Mouse (Mus musculus) midbrain, embryonic 16.5 days (tissue): Measurements from ENCODE around the gene Mmp24. TPM values are rescaled to one million over a fixed set of nuclear protein-coding genes. Genes with fewer than 3 reads are reported as not detected.

Experiments
- ATAC-seq: fragments of 200-750 bp; cut with Nextera tagmentation; 2 replicates; pipeline ENCODE4 v1.8.0; 2017; ENCODE audit warnings: moderate TSS enrichment
- H3K27ac ChIP-seq: fragments of 300-500 bp; sonication (generic); 2 replicates; pipeline ENCODE4 v1.5.1; 2014; ENCODE audit warnings: mild to moderate bottlenecking, low read length, mixed read lengths
- H3K27me3 ChIP-seq: fragments of 300-500 bp; sonication (generic); 2 replicates; pipeline ENCODE4 v1.6.1; 2014; ENCODE audit warnings: low read depth, low read length, mixed read lengths; ENCODE audit not compliant: control insufficient read depth, insufficient read depth
- H3K36me3 ChIP-seq: fragments of 300-500 bp; sonication (generic); 2 replicates; pipeline ENCODE4 v1.6.1; 2014; ENCODE audit warnings: mild to moderate bottlenecking, low read length, moderate library complexity, mixed read lengths; ENCODE audit not compliant: control insufficient read depth, insufficient read depth
- H3K4me1 ChIP-seq: fragments of 300-500 bp; sonication (generic); 2 replicates; pipeline ENCODE4 v1.6.1; 2014; ENCODE audit warnings: mild to moderate bottlenecking, low read length, mixed read lengths; ENCODE audit not compliant: control insufficient read depth, insufficient read depth
- H3K4me2 ChIP-seq: fragments of 300-500 bp; sonication (generic); 2 replicates; pipeline ENCODE4 v1.6.1; 2014; ENCODE audit warnings: mild to moderate bottlenecking, low read length, mixed read lengths
- H3K4me3 ChIP-seq: fragments of 300-500 bp; sonication (generic); 2 replicates; pipeline ENCODE4 v1.5.1; 2014; ENCODE audit warnings: low read depth, mild to moderate bottlenecking, low read length, moderate library complexity, mixed read lengths
- H3K9ac ChIP-seq: fragments of 300-500 bp; sonication (generic); 2 replicates; pipeline ENCODE4 v1.6.1; 2014; ENCODE audit warnings: low read depth, low read length, mixed read lengths
- H3K9me3 ChIP-seq: fragments of 300-500 bp; sonication (generic); replicated peaks from 2 replicates; pipeline ENCODE4 v1.6.1; 2014; ENCODE audit warnings: mild to moderate bottlenecking, low read length, mixed read lengths; ENCODE audit not compliant: control insufficient read depth, poor library complexity, severe bottlenecking
- WGBS: fragments of 180-500 bp; shearing (Covaris S2); extraction: QIAGEN DNeasy Blood & Tissue Kit; methylation state at CpG from one replicate; pipeline ENCODE4 v1.1.7; 2014; 5-methylcytosine and 5-hydroxymethylcytosine counted together
- polyA plus RNA-seq: library from polyadenylated mRNA; unstranded; fragments of >200 nt; fragmentation: Nextera tagmentation; extraction: Ambion mirVana; gene quantifications from 2 replicates; pipeline ENCODE4 v1.2.1, GENCODE M21; 2015

Gene Mmp24
- polyA plus RNA-seq, 1 experiment from 2014 or later: 16.7 TPM

- 81% methylated on average over 3 of the region's 3 CpGs for WGBS
- no peaks in the 10 kb centered on the region for H3K27me3 ChIP-seq
- H3K4me1 ChIP-seq: peaks cover 30% of the 10 kb centered on the region
- H3K9ac ChIP-seq: no peak overlapping the region
- no peak overlapping the region for H3K4me2 ChIP-seq
- ATAC-seq: no peak
- no peaks in the 10 kb centered on the region for H3K36me3 ChIP-seq
- H3K4me3 ChIP-seq: no peak overlapping the region
- no peaks in the 10 kb centered on the region for H3K9me3 ChIP-seq
- H3K27ac ChIP-seq: no peak overlapping the region
These were observed 4.4 kb downstream of the Mmp24 start for GRCm38 (mm10) chr2:155779506-155779905.

- H3K4me3 ChIP-seq: no peak overlapping the region
- H3K27ac ChIP-seq: no peak overlapping the region
- WGBS: 78% methylated on average over 6 of the region's 6 CpGs
These were observed 9.4 kb downstream of the Mmp24 start for GRCm38 (mm10) chr2:155784534-155784933.

GRCm38 (mm10) chr2:155786905-155787304, 11.8 kb downstream of the Mmp24 start:
- H3K36me3 ChIP-seq: no peaks in the 10 kb centered on the region
- no peak overlapping the region for H3K4me3 ChIP-seq
- no peaks in the 10 kb centered on the region for H3K4me1 ChIP-seq
- H3K9ac ChIP-seq: no peak overlapping the region
- WGBS: 79% methylated on average over 5 of the region's 5 CpGs
- H3K4me2 ChIP-seq: no peak overlapping the region
- no peak for ATAC-seq
- no peak overlapping the region for H3K27ac ChIP-seq
- no peaks in the 10 kb centered on the region for H3K9me3 ChIP-seq
- H3K27me3 ChIP-seq: no peaks in the 10 kb centered on the region

More at GRCm38 (mm10) chr2:155784534-155784933, 9.4 kb downstream of the Mmp24 start:
- Histone ChIP-seq H3K9ac (no peak overlapping the region), H3K4me1 (no peaks in the 10 kb centered on the region), H3K4me2 (no peak overlapping the region), H3K36me3 (no peaks in the 10 kb centered on the region), H3K9me3 (no peaks in the 10 kb centered on the region), H3K27me3 (no peaks in the 10 kb centered on the region)
- ATAC-seq: no peak

GRCm38 (mm10) chr2:155787949-155788931, 13.1 kb downstream of the Mmp24 start:
- no peaks in the 10 kb centered on the region for H3K27me3 ChIP-seq
- no peak overlapping the region for H3K4me2 ChIP-seq
- no peak overlapping the region for H3K27ac ChIP-seq
- H3K4me1 ChIP-seq: no peaks in the 10 kb centered on the region
- H3K9ac ChIP-seq: no peak overlapping the region
- ATAC-seq: no peak
- 0 out of 2 replicates have a peak, but pooled peaks cover 3% of the 10 kb centered on the region for H3K36me3 ChIP-seq
- H3K4me3 ChIP-seq: no peak overlapping the region
- H3K9me3 ChIP-seq: no peaks in the 10 kb centered on the region
- 85% methylated on average over 18 of the region's 18 CpGs for WGBS

GRCm38 (mm10) chr2:155792899-155793298, 17.8 kb downstream of the Mmp24 start:
- peaks cover 9% of the 10 kb centered on the region; the same call in 1 of the 2 replicates for H3K36me3 ChIP-seq
- no peak overlapping the region for H3K9ac ChIP-seq
- no peaks in the 10 kb centered on the region for H3K4me1 ChIP-seq
- no peak overlapping the region for H3K4me3 ChIP-seq
- no peaks in the 10 kb centered on the region for H3K9me3 ChIP-seq
- no peak overlapping the region for H3K4me2 ChIP-seq
- H3K27me3 ChIP-seq: no peaks in the 10 kb centered on the region
- WGBS: 24% methylated on average over 12 of the region's 12 CpGs
- no peak for ATAC-seq
- no peak overlapping the region for H3K27ac ChIP-seq

- H3K9me3 ChIP-seq: no peaks in the 10 kb centered on the region
- peaks cover 18% of the 10 kb centered on the region for H3K36me3 ChIP-seq
- no peaks in the 10 kb centered on the region for H3K27me3 ChIP-seq
- H3K4me3 ChIP-seq: no peak overlapping the region
- no peak overlapping the region for H3K9ac ChIP-seq
- no peak for ATAC-seq
- H3K4me1 ChIP-seq: no peaks in the 10 kb centered on the region
- WGBS: 90% methylated on average over 12 of the region's 12 CpGs
- no peak overlapping the region for H3K4me2 ChIP-seq
- H3K27ac ChIP-seq: no peak overlapping the region
These were observed 19.7 kb downstream of the Mmp24 start for GRCm38 (mm10) chr2:155794674-155795445.

- Histone ChIP-seq H3K36me3 (peaks cover 37% of the 10 kb centered on the region), H3K27me3 (no peaks in the 10 kb centered on the region), H3K4me2 (no peak overlapping the region), H3K4me3 (no peak overlapping the region), H3K27ac (no peak overlapping the region), H3K4me1 (no peaks in the 10 kb centered on the region), H3K9me3 (no peaks in the 10 kb centered on the region), H3K9ac (no peak overlapping the region)
- ATAC-seq: no peak
- WGBS: 65% methylated on average over 3 of the region's 3 CpGs
These were observed 23.5 kb downstream of the Mmp24 start for GRCm38 (mm10) chr2:155798613-155799012.

GRCm38 (mm10) chr2:155802761-155803160, 27.6 kb downstream of the Mmp24 start:
- H3K4me1 ChIP-seq: no peaks in the 10 kb centered on the region
- H3K4me2 ChIP-seq: no peak overlapping the region
- H3K27ac ChIP-seq: no peak overlapping the region
- H3K27me3 ChIP-seq: no peaks in the 10 kb centered on the region
- no peak overlapping the region for H3K9ac ChIP-seq
- H3K9me3 ChIP-seq: no peaks in the 10 kb centered on the region
- no peak for ATAC-seq
- WGBS: 62% methylated on average over 3 of the region's 3 CpGs
- no peak overlapping the region for H3K4me3 ChIP-seq
- peaks cover 30% of the 10 kb centered on the region for H3K36me3 ChIP-seq

- Histone ChIP-seq H3K4me2 (no peak overlapping the region), H3K4me3 (no peak overlapping the region), H3K9ac (no peak overlapping the region), H3K27ac (no peak overlapping the region), H3K27me3 (no peaks in the 10 kb centered on the region), H3K4me1 (no peaks in the 10 kb centered on the region), H3K9me3 (no peaks in the 10 kb centered on the region), H3K36me3 (peaks cover 24% of the 10 kb centered on the region)
- 76% methylated on average over 5 of the region's 5 CpGs for WGBS
- ATAC-seq: no peak
These were observed 28.9 kb downstream of the Mmp24 start for GRCm38 (mm10) chr2:155804053-155804452.
